Comparison of ENCODE assay signal across 25 mouse cellular contexts in the genomic region with DNA sequence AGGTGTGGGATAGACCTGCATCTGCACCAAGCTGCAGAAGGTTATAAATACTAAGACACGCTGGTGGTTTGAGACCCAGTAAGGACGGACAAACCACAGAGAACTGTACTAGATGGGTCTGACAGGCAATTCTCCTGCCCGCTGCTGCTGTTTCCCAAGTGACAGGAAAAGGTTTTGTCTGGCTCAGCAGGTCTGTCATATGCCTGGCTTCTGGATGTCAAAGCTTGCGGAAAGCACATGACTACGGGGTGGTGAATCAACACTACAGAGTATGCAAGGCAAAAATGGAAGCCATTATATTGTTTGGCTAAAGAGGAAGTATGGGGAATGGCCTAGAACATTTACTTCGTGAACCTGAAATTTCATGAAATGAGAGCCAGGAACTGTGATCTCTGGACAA.
"Had no signal": no experiment of that assay in that cellular context is flagged by ENCODE, and none has a peak within 500 bp of the region (broad histone marks: within the 10 kb centered on the region; RNA-seq: fewer than 3 reads in every experiment).

No protein-coding gene starts in this region.

- ATAC-seq: hindbrain, postnatal 0 days; intestine, embryonic 16.5 days had no signal

- H3K9ac ChIP-seq: heart, embryonic 13.5 days; heart, embryonic 15.5 days; hindbrain, embryonic 12.5 days; hindbrain, embryonic 15.5 days; limb, embryonic 12.5 days; liver, embryonic 13.5 days had no signal

- DNase-seq: gastrocnemius, postnatal 14 days; gastrocnemius, postnatal 36 days; heart, adult 2 months; heart, postnatal 14 days; heart, postnatal 36 days; kidney, adult 11 months; kidney, adult 2 months; kidney, postnatal 10 days; kidney, postnatal 25 days; kidney, postnatal 4 days; liver; liver, embryonic 13.5 days had no signal

- H3K36me3 ChIP-seq: heart, embryonic 13.5 days; heart, embryonic 15.5 days; hindbrain, embryonic 10.5 days; hindbrain, embryonic 12.5 days; hindbrain, embryonic 15.5 days; limb, embryonic 10.5 days; limb, embryonic 12.5 days; liver, embryonic 13.5 days had no signal

- H3K9me3 ChIP-seq: heart, embryonic 13.5 days; heart, embryonic 15.5 days; hindbrain, embryonic 10.5 days; hindbrain, embryonic 12.5 days; hindbrain, embryonic 15.5 days; limb, embryonic 10.5 days; limb, embryonic 12.5 days; liver, embryonic 13.5 days had no signal

- H3K4me3 ChIP-seq: heart, adult 2 months; heart, embryonic 13.5 days; heart, embryonic 15.5 days; hindbrain, embryonic 10.5 days; hindbrain, embryonic 12.5 days; hindbrain, embryonic 15.5 days; layer of hippocampus, adult 2 months; left cerebral cortex, adult 2 months; limb, embryonic 10.5 days; limb, embryonic 12.5 days; liver, embryonic 13.5 days had no signal

- H3K4me2 ChIP-seq: heart, embryonic 11.5 days; heart, embryonic 13.5 days; heart, embryonic 15.5 days; hindbrain, embryonic 12.5 days; hindbrain, embryonic 15.5 days; limb, embryonic 12.5 days; liver, embryonic 11.5 days; liver, embryonic 13.5 days had no signal

- H3K27me3 ChIP-seq: heart, embryonic 13.5 days; heart, embryonic 15.5 days; hindbrain, embryonic 12.5 days; hindbrain, embryonic 15.5 days; liver, embryonic 13.5 days had no signal

- H3K27ac ChIP-seq: heart, adult 2 months; heart, embryonic 13.5 days; heart, embryonic 15.5 days; hindbrain, embryonic 10.5 days; hindbrain, embryonic 12.5 days; hindbrain, embryonic 15.5 days; hindbrain, postnatal 0 days; layer of hippocampus, adult 2 months; left cerebral cortex, adult 2 months; limb, embryonic 10.5 days; limb, embryonic 12.5 days; liver, embryonic 13.5 days had no signal

- H3K4me1 ChIP-seq: heart, embryonic 13.5 days; heart, embryonic 15.5 days; hindbrain, embryonic 10.5 days; hindbrain, embryonic 12.5 days; hindbrain, embryonic 15.5 days; limb, embryonic 10.5 days; limb, embryonic 12.5 days; liver, embryonic 13.5 days had no signal
